Mouse (Mus musculus) neural tube, embryonic 14.5 days (tissue): ENCODE measurements around the gene Spsb2. TPM values are rescaled to one million over a fixed set of nuclear protein-coding genes. Genes with fewer than 3 reads are reported as not detected.
"Not testable (repeated sequence)": the region's sequence is repeated elsewhere in the genome, so short reads cannot be mapped to it uniquely, and the experiment has no call there.

Source experiments
- ATAC-seq: fragments of 200-750 bp; cut with Nextera tagmentation; 2 replicates; pipeline ENCODE4 v1.8.0; 2017; ENCODE audit warnings: low read depth, mild to moderate bottlenecking, moderate TSS enrichment, moderate library complexity
- H3K27ac ChIP-seq: fragments of 300-500 bp; sonication (generic); 2 replicates; pipeline ENCODE4 v1.5.1; 2014; ENCODE audit warnings: low read depth, mild to moderate bottlenecking, control low read depth, low read length, moderate library complexity, mixed read lengths
- H3K27me3 ChIP-seq: fragments of 300-500 bp; sonication (generic); 2 replicates; pipeline ENCODE4 v1.6.1; 2014; ENCODE audit warnings: low read length; ENCODE audit not compliant: control insufficient read depth, insufficient read depth
- H3K36me3 ChIP-seq: fragments of 300-500 bp; sonication (generic); 2 replicates; pipeline ENCODE4 v1.6.1; 2014; ENCODE audit warnings: low read length, mixed read lengths; ENCODE audit not compliant: control insufficient read depth, insufficient read depth
- H3K4me1 ChIP-seq: fragments of 300-500 bp; sonication (generic); 2 replicates; pipeline ENCODE4 v1.6.1; 2014; ENCODE audit warnings: low read length; ENCODE audit not compliant: control insufficient read depth, insufficient read depth
- H3K4me2 ChIP-seq: fragments of 300-500 bp; sonication (generic); 2 replicates; pipeline ENCODE4 v1.6.1; 2014; ENCODE audit warnings: mild to moderate bottlenecking, low read depth, low read length, control low read depth
- H3K4me3 ChIP-seq: fragments of 300-500 bp; sonication (generic); 2 replicates; pipeline ENCODE4 v1.5.1; 2014; ENCODE audit warnings: low read depth, low read length, control low read depth, mixed read lengths
- H3K9ac ChIP-seq: fragments of 300-500 bp; sonication (generic); replicated peaks from 2 replicates; pipeline ENCODE4 v1.6.1; 2014; ENCODE audit warnings: low read depth, mild to moderate bottlenecking, control low read depth, low read length, mixed read lengths
- H3K9me3 ChIP-seq: fragments of 300-500 bp; sonication (generic); 2 replicates; pipeline ENCODE4 v1.6.1; 2016; ENCODE audit warnings: low read length; ENCODE audit not compliant: control insufficient read depth
- WGBS: fragments of 180-500 bp; shearing (Covaris S2); extraction: QIAGEN DNeasy Blood & Tissue Kit; methylation state at CpG from one replicate; pipeline ENCODE4 v1.1.7; 2014; 5-methylcytosine and 5-hydroxymethylcytosine counted together
- polyA plus RNA-seq: library from polyadenylated mRNA; unstranded; fragments of >200 nt; fragmentation: Nextera tagmentation; extraction: Ambion mirVana; gene quantifications from 2 replicates; pipeline ENCODE4 v1.2.1, GENCODE M21; 2014

Gene Spsb2
- polyA plus RNA-seq, 1 experiment from 2014 or later: 4.4 TPM

DNA sequence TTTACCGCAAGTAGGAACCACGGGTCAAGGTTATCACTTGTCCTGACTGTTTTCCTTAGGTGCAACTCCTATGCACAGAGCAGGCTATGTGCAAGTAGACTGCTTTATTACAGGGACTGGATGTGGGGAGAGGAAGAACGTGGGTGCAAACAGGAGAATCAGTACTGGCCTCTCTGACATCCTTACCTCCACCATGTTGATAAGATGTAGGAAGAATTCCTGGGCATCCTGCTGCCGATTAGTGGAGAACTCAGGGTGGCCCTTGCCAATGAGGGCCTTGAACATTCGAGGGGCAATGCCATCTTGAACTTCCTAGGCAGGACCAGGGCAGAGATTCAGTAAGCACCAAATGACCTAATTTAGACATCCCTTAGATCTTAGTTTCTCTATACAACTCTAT, 12.4 kb downstream of the Spsb2 start:
- H3K36me3 ChIP-seq: peaks cover 92% of the 10 kb centered on the region
- WGBS: 96% methylated on average over 5 of the region's 5 CpGs
- H3K4me2 ChIP-seq: no peak overlapping the region
- no peaks in the 10 kb centered on the region for H3K4me1 ChIP-seq
- H3K9ac ChIP-seq: no peak overlapping the region
- H3K27me3 ChIP-seq: no peaks in the 10 kb centered on the region
- no peak for ATAC-seq
- H3K4me3 ChIP-seq: no peak overlapping the region
- H3K9me3 ChIP-seq: no peaks in the 10 kb centered on the region
- no peak overlapping the region for H3K27ac ChIP-seq

DNA sequence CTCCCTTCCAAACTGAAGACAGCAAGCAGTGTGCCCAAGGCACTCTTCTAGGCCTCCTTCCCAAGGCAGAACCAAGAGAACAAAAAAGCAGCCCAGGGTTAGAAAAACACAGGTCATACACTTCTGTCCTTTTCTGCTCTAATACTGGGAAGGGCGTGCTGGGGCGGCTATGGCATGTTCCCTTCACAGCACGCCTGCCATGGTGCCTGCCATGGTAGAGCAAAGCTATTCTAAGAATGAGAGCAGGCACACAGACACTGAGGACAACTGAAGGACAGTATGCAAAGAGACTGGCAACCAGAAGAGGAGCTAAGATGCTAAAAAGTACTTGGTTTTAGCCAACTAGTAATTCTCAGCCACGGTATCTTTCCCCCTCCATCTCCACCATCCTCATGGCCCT, 13.6 kb downstream of the Spsb2 start:
- Histone ChIP-seq H3K27ac (no peak overlapping the region), H3K9me3 (no peaks in the 10 kb centered on the region), H3K4me2 (no peak overlapping the region), H3K27me3 (no peaks in the 10 kb centered on the region), H3K36me3 (peaks cover 88% of the 10 kb centered on the region), H3K4me3 (no peak overlapping the region), H3K4me1 (no peaks in the 10 kb centered on the region), H3K9ac (no peak overlapping the region)
- ATAC-seq: no peak
- WGBS: over 99% methylated on average over 4 of the region's 4 CpGs

DNA sequence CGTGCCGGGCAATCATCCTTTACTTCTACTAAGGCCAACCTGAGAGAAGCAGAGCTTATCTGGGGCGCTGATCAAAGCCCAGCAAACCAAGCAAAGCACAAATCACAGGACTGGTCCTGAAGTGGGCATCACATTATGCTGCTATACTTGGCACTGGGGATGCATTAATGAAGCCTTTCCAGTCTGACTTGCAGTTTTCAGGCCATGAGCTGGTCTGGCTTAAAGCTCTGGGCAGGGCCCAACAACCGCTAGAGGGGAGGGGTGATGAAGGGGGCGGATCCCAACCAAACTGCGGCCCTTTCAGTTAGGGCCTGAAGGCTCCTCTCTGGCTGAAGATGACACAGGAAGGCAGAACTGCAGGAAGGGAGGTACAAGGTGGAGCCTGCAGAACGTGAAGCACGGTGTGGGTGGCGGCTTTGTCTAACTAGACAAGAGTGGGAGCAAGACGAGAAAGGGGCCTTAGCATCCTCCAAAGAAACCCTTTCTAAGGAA, 19.7 kb downstream of the Spsb2 start:
- Histone ChIP-seq H3K4me3 (peak overlapping the region; percentile 47), H3K27me3 (no peaks in the 10 kb centered on the region), H3K27ac (peak overlapping the region; percentile 2; the same call in 1 of the 2 replicates), H3K36me3 (peaks cover 29% of the 10 kb centered on the region), H3K4me2 (peak overlapping the region; percentile 65), H3K9me3 (no peaks in the 10 kb centered on the region), H3K4me1 (peaks cover 16% of the 10 kb centered on the region), H3K9ac (peak overlapping the region; percentile 51)
- ATAC-seq: no peak
- WGBS: 22% methylated on average over 10 of the region's 10 CpGs

DNA sequence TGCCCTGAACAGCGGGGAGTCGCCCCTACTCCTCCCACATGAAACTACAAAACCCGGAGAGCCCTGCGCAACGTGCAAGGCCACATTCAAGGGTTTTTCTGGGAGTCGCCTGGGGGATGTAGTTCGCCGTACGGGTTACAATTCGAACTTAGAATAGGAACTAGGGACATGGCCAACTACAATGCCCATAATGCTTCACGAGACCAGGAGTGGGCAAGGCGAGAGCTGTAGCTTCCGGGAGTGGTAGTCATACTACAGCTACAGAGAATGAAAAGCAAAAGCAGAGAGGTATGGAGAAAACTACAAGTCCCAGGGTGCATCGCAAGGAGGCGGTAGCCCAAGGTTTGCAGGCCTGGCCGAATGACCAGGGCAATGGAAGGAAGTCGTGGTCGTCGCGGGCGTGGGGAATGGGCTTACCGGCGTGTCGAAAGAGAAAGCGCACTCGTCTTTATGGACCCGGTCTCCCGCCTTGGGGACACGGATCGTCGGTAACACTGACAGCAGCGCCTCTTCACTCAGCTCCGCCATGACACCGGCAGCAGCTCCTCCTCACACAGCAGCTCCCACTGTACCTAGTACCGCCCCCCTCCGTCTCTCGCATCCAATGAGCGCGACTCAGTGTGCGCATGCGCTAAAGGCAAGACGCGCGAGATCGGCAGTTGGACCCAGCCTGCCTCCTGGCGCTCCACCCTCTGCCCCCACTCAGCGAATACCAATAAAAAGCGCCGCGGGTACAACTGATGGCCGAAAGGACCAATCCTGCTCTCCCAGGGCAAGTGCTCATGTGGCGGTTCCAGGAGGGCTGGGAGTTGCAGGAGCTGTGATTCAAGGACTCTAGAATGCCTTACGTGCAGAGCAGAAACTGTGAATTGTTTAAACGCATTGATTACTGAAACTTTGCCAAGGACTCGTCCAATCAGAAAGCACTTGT, 20.7 kb downstream of the Spsb2 start, which contains the start of the genes Usp5 and Cdca3:
TSS of gene Usp5 (minus strand) at position 617 of the 931 bp plus-strand sequence.
TSS of gene Cdca3 (plus strand) at position 680 of the 931 bp plus-strand sequence.
- no peaks in the 10 kb centered on the region for H3K27me3 ChIP-seq
- peak within 1 kb of the TSS; percentile 78 for H3K27ac ChIP-seq
- peak within 1 kb of the TSS; percentile 60 for H3K9ac ChIP-seq
- no peaks in the 10 kb centered on the region for H3K9me3 ChIP-seq
- H3K4me3 ChIP-seq: peak within 1 kb of the TSS; percentile 47
- H3K4me2 ChIP-seq: peak within 1 kb of the TSS; percentile 65
- H3K36me3 ChIP-seq: peaks cover 19% of the 10 kb centered on the region
- WGBS: under 1% methylated on average over 55 of the region's 55 CpGs
- ATAC-seq: peak; percentile 94
- peaks cover 16% of the 10 kb centered on the region for H3K4me1 ChIP-seq

DNA sequence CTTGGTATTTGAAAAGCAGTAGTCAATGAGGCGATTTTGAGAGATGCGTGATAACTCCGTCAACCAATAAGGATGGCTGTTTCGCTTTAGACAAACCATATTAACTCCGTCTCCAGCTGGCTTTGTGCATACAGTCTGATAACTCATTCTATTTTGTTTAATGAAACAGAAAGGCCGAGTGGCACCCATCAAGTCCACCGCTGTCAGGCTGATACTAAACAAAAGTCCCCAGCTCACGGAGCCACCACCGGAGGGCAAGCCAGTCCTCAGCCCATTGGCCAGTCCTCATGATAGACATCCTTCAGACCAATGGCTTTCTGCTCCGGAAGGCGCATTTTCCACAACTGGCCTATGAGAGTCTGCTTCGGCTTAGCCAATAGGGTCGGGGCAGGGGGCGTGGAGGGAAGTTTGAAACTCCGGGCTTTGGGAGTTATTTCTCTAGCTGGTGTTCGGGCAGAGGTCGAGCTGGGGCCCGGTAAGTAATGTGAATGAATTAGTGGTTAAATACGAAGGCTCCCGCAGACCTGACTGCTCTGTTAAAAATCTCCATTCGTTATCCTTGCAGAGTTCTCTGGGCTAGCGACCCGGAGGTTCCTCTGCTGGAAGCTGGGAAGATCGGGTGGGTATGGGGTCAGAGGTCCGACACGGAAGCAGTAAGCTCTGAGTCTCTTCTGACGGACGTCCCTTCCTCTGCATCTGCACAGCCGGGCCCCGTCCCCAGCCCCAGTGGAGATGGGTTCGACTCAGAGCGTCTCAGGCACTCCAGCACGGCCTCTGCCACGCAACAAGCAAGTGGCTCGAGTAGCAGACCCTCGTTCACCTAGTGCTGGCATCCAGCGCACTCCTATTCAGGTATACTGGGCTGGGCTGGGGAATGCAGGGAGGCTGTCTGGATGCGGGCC, 21.6 kb downstream of the Spsb2 start:
- Histone ChIP-seq H3K9me3 (no peaks in the 10 kb centered on the region), H3K4me1 (peaks cover 16% of the 10 kb centered on the region), H3K4me2 (peak overlapping the region; percentile 53), H3K27ac (peak overlapping the region; percentile 78), H3K27me3 (no peaks in the 10 kb centered on the region), H3K4me3 (peak overlapping the region; percentile 47), H3K36me3 (peaks cover 10% of the 10 kb centered on the region), H3K9ac (peak overlapping the region; percentile 60)
- WGBS: under 1% methylated on average over 38 of the region's 38 CpGs
- peak; percentile 89 for ATAC-seq

DNA sequence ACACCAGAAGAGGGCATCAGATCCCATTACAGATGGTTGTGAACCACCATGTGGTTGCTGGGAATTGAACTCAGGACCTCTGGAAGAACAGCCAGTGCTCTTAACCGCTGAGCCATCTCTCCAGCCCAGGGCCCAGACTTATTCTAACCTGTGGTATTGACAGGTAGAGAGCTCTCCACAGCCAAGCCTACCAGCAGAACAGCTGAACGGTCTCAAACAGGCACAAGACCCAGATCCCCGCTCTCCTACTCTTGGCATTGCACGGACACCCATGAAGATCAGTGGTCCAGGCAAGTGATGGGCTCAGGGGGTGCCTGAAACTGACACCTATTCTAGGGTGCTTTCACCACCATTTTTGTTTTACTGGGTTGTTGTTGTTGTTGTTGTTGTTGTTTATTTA, 22.7 kb downstream of the Spsb2 start:
- H3K4me2 ChIP-seq, H3K9ac ChIP-seq, H3K9me3 ChIP-seq, H3K27me3 ChIP-seq, H3K4me3 ChIP-seq, H3K36me3 ChIP-seq, H3K27ac ChIP-seq, ATAC-seq: not testable (repeated sequence)
- peaks cover 16% of the 10 kb centered on the region for H3K4me1 ChIP-seq
- WGBS: 99% methylated on average over 4 of the region's 4 CpGs

DNA sequence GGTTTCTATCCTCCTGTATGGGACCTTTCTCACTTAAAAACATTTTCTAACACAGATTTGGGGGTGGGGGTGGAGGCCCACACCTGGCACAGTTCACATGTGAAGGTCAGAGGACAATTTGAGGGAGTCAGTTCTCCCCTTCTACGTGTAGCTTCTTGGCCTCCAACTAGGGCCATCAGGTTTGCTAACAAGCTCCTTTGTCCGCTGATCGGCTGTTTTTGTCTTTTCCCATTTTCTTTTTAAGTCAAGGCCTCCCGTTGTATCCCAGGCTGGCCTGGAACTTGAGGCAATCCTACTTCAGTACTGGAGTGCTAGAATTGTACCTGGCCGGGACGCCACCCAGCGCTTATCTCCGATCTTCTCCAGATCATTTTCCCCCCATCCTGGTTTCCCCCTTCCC, 23.2 kb downstream of the Spsb2 start:
- H3K27ac ChIP-seq: no peak overlapping the region

DNA sequence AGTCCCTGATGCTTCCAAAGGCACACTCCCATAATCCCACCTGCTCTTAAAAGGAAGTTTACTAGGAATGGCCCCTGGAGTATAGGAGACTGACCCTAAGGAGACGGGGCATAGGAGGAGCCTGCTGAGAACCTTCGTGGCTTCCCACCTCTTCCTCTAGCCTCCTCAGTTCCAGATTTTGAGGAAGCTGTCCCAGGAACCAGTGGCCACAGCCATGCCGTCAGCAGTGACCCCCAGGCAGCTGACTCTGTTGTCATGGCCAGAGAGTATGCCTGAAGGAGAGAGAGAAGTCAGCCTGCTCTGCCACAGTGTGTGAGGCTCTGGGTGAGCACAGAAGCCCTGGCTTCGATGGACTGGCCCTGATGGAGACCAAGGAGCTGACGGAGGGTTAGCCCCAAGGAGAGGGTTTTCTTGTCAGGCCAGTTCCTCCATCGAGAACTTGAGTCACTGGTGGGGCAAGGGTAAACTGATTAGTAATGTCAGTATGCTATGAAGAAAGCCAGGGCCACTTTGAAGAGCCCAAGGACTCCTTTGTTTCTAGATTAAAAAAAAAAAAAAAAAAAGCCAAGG, 26.1 kb downstream of the Spsb2 start:
- H3K36me3 ChIP-seq: no peaks in the 10 kb centered on the region
- WGBS: 84% methylated on average over 6 of the region's 6 CpGs
- ATAC-seq: no peak
- H3K9me3 ChIP-seq: no peaks in the 10 kb centered on the region
- H3K27me3 ChIP-seq: no peaks in the 10 kb centered on the region
- H3K4me2 ChIP-seq: no peak overlapping the region
- H3K9ac ChIP-seq: 0 out of 2 replicates have a peak overlapping the region, but pooled peaks have one; percentile 21
- no peak overlapping the region for H3K27ac ChIP-seq
- no peak overlapping the region for H3K4me3 ChIP-seq
- H3K4me1 ChIP-seq: peaks cover 5% of the 10 kb centered on the region; the same call in 1 of the 2 replicates

More for the DNA sequence above, 23.2 kb downstream of the Spsb2 start:
- Histone ChIP-seq H3K36me3 (no peaks in the 10 kb centered on the region; the same call in 1 of the 2 replicates), H3K4me3 (no peak overlapping the region), H3K4me2 (no peak overlapping the region), H3K9ac (no peak overlapping the region), H3K27me3 (no peaks in the 10 kb centered on the region), H3K9me3 (no peaks in the 10 kb centered on the region), H3K4me1 (peaks cover 16% of the 10 kb centered on the region)
- ATAC-seq: no peak
- 91% methylated on average over 8 of the region's 8 CpGs for WGBS
